Mouse (Mus musculus) ES-Bruce4 (cell line): ENCODE results near the gene Selenon. TPM values are rescaled to one million over a fixed set of nuclear protein-coding genes. Genes with fewer than 3 reads are reported as not detected.
A peak's percentile ranks its signal among the peaks of the same experiment; 100 is the strongest.

Experiments used
- H3K27ac ChIP-seq: 2 replicates; pipeline ENCODE4 v1.5.1; 2012; ENCODE audit warnings: low read length, inconsistent platforms; ENCODE audit not compliant: insufficient read depth
- H3K27me3 ChIP-seq: 2 replicates; pipeline ENCODE4 v1.6.1; 2012; ENCODE audit warnings: mild to moderate bottlenecking, low read length, inconsistent platforms; ENCODE audit not compliant: control insufficient read depth, poor library complexity, insufficient read depth, severe bottlenecking
- H3K36me3 ChIP-seq: 2 replicates; pipeline ENCODE4 v1.6.1; 2012; ENCODE audit warnings: inconsistent platforms, mild to moderate bottlenecking, low read length, moderate library complexity; ENCODE audit not compliant: control insufficient read depth, poor library complexity, insufficient read depth, severe bottlenecking
- H3K4me1 ChIP-seq: one replicate; pipeline ENCODE4 v1.8.1; 2011; ENCODE audit warnings: low read length; ENCODE audit not compliant: control insufficient read depth, insufficient read depth
- H3K4me3 ChIP-seq: 2 replicates; pipeline ENCODE4 v1.5.1; 2011; ENCODE audit warnings: low read depth, mild to moderate bottlenecking, low read length
- H3K9ac ChIP-seq: 2 replicates; pipeline ENCODE4 v1.6.1; 2012; ENCODE audit warnings: low read depth, mild to moderate bottlenecking, inconsistent platforms; ENCODE audit not compliant: poor library complexity, severe bottlenecking
- H3K9me3 ChIP-seq: replicated peaks from 2 replicates; pipeline ENCODE4 v1.6.1; 2012; ENCODE audit warnings: mild to moderate bottlenecking, low read length, inconsistent platforms; ENCODE audit not compliant: control insufficient read depth, poor library complexity, insufficient read depth, severe bottlenecking
- CTCF ChIP-seq: IDR thresholded peaks from one replicate; pipeline ENCODE4 v1.8.1; 2011; ENCODE audit warnings: low read depth, low read length
- EP300 ChIP-seq: IDR thresholded peaks from 2 replicates; pipeline ENCODE4 v1.6.1; 2011; ENCODE audit warnings: low read depth, low read length; ENCODE audit not compliant: insufficient read depth
- POLR2A ChIP-seq: IDR thresholded peaks from one replicate; pipeline ENCODE4 v1.8.1; 2011; ENCODE audit warnings: low read length; ENCODE audit not compliant: insufficient read depth
- polyA plus RNA-seq: library from polyadenylated mRNA; stranded (reverse); fragments of >200 nt; gene quantifications from 2 replicates; pipeline ENCODE4 v1.2.4, GENCODE M21; 2011; ENCODE audit warnings: low read depth; ENCODE audit not compliant: missing spikeins, insufficient read depth, insufficient read length

Selenon gene
- polyA plus RNA-seq, 1 experiment = 21.6 TPM

DNA sequence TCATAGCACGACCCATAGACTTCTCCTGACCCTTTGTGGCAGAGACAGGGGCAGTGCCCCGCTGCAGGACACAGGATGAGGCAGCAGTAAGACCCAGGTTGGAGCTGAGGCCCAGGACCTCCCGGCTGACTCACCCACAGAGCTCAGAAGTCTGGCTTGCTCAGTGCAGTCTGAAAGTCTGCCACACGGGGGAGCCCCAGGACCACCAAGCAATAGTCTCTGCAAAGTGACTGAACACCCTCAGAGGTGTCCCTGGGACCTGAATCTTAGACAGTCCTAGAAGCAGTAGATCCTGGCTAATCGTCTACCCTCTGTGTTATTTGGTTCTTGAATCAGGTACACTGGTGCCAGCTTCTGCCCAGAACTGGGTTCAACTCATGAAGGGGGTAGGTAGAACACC is 8.7 kb downstream of the Selenon start:
- Histone ChIP-seq H3K4me3 (no peak overlapping the region), H3K36me3 (no peaks in the 10 kb centered on the region), H3K9me3 (no peaks in the 10 kb centered on the region), H3K9ac (no peak overlapping the region), H3K27ac (no peak overlapping the region), H3K27me3 (no peaks in the 10 kb centered on the region), H3K4me1 (no peaks in the 10 kb centered on the region)
- peak; percentile 89 for TF ChIP-seq CTCF
- TF ChIP-seq POLR2A = no peak
- no peak for TF ChIP-seq EP300

DNA sequence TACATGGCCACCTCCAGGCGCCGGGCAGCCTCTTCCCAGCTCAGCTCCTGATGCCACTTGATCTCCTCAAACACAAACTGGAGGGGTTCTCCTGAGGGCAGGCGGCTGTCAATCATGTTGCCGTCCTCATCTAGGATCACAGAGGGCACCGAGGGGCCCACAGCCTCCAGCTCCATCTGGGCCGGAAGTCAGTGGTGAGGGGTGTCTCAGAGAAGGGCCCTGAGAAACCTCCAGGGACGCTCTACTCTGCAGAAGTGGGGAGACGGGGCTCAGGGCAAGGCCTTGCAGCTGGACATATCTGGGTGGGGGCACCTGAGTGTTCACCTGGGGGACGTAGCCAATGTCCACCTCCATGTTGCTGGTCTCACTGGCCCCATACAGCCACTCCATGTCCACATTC is 9.2 kb downstream of the Selenon start:
- Histone ChIP-seq H3K9ac (no peak overlapping the region), H3K4me1 (no peaks in the 10 kb centered on the region), H3K9me3 (no peaks in the 10 kb centered on the region), H3K4me3 (no peak overlapping the region), H3K27ac (no peak overlapping the region), H3K27me3 (no peaks in the 10 kb centered on the region), H3K36me3 (no peaks in the 10 kb centered on the region)
- TF ChIP-seq POLR2A = no peak
- TF ChIP-seq CTCF = no peak
- no peak for TF ChIP-seq EP300

DNA sequence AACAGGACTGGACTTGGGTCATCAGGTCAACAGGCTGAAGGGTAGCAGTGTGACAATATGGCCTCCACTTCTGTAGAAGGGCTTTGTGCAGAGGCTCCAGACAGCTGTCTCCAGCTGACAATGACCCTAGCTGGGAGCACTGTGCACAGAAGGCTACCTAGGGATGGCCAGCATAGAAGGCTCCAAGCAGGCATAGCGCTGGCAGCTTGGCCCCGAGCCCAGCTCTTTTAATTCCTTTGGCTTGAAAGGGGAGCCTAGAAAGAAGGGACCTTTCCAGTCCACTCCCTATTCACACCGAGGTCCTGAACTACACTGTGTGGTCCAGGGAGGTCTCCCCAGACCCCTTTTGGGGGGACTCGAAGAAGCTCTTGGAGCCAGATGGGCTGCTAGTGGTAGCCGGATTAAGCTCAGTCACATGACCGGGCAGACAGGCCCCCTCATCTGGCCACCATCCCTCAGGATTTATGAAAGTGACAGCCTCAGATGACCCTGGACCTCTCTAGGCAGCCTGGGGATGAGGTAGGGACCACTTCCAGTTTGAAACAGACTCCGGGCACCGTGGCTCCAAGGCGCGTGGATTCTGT is 12.9 kb downstream of the Selenon start:
- Histone ChIP-seq H3K9ac (no peak overlapping the region), H3K27ac (no peak overlapping the region), H3K4me3 (no peak overlapping the region), H3K4me1 (no peaks in the 10 kb centered on the region), H3K27me3 (no peaks in the 10 kb centered on the region), H3K36me3 (no peaks in the 10 kb centered on the region), H3K9me3 (no peaks in the 10 kb centered on the region)
- TF ChIP-seq EP300 (no peak), POLR2A (no peak), CTCF (no peak)

GRCm38 (mm10) chr4:134535787-134536151 is 16.2 kb downstream of the Selenon start:
- H3K36me3 ChIP-seq = peaks cover 9% of the 10 kb centered on the region
- peak overlapping the region; percentile 81 for H3K27ac ChIP-seq
- no peaks in the 10 kb centered on the region for H3K27me3 ChIP-seq

GRCm38 (mm10) chr4:134534932-134535786 is 16.8 kb downstream of the Selenon start, which contains the start of gene Mtfr1l:
Gene Mtfr1l, minus strand, starts transcription at chr4:134535387.
- peak within 1 kb of the TSS; percentile 80 for H3K9ac ChIP-seq
- H3K27me3 ChIP-seq = no peaks in the 10 kb centered on the region
- H3K4me3 ChIP-seq = peak within 1 kb of the TSS; percentile 78
- H3K36me3 ChIP-seq = peaks cover 11% of the 10 kb centered on the region
- peak within 1 kb of the TSS; percentile 81 for H3K27ac ChIP-seq
- H3K4me1 ChIP-seq = no peaks in the 10 kb centered on the region
- no peaks in the 10 kb centered on the region for H3K9me3 ChIP-seq
- no peak for TF ChIP-seq EP300
- TF ChIP-seq POLR2A = peak; percentile 77

More at GRCm38 (mm10) chr4:134535787-134536151, 16.2 kb downstream of the Selenon start:
- Histone ChIP-seq H3K4me3 (peak overlapping the region; percentile 78), H3K9me3 (no peaks in the 10 kb centered on the region), H3K4me1 (no peaks in the 10 kb centered on the region), H3K9ac (peak overlapping the region; percentile 34)
- TF ChIP-seq POLR2A (no peak), EP300 (no peak), CTCF (no peak)

DNA sequence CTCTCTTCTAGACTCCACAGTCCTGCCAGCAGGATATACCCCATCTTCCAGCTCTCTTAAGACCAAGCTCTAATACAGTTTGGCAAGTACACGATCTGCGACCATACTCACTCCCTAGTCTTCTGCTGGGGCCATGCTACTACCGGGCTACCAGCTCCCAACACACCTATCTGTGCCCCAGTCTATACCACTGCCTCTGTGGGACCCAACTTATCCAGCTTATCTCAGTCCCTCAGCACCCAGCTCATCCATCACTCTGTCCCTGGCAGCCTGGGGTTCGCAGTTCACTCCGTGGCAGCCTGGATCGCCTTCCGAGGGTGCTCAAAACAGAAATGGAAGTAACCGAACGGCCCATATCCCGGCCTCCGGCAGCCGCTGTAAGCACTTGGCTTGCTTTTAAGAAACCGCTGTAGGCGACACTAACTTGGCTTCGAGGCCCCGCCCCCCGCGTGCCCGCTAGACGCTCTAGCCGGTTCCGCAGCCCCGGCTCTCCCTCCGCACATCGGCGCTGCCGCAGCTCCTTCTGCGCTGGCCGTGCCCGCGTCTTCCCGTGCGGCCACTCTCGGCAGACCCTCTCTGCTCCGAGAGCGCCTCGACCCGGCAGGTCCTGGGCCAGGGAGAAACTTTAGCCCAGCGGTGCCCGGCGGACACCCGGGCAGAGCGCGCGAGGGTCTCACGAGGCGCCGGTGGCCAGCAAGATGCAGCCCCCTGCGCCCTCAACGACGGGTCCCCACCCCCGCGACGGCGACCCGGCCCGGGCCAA is 17.7 kb downstream of the Selenon start:
- Histone ChIP-seq H3K4me1 (no peaks in the 10 kb centered on the region), H3K9me3 (no peaks in the 10 kb centered on the region), H3K27ac (no peak overlapping the region), H3K4me3 (peak overlapping the region; percentile 70), H3K27me3 (no peaks in the 10 kb centered on the region), H3K9ac (peak overlapping the region; percentile 80), H3K36me3 (peaks cover 14% of the 10 kb centered on the region)
- TF ChIP-seq CTCF (no peak), EP300 (no peak), POLR2A (no peak)
